Mouse (Mus musculus) B cell, adult 2 months (primary cell): ENCODE results near the gene Map4k3.
"Not testable (repeated sequence)": the region's sequence is repeated elsewhere in the genome, so short reads cannot be mapped to it uniquely, and the experiment has no call there.

Source experiments
- DNase-seq, 2 experiments: peaks; one replicate each; pipeline ENCODE4 v3.0.0; 2022

The Map4k3 gene

GRCm38 (mm10) chr17:80728062-80728858, at the start of gene Map4k3:
Map4k3 (minus strand) TSS chr17:80728485.
- DNase-seq: peak; percentile 75 to 76

- DNase-seq: no peak
Observed at GRCm38 (mm10) chr17:80777581-80777980, 49.3 kb upstream of the Map4k3 start.

- DNase-seq: no peak
Observed at GRCm38 (mm10) chr17:80775178-80775788, 47.0 kb upstream of the Map4k3 start.

GRCm38 (mm10) chr17:80772545-80773453, 44.5 kb upstream of the Map4k3 start:
- peak; percentile 64 to 74 for DNase-seq

- no peak for DNase-seq
Observed at GRCm38 (mm10) chr17:80770065-80770464, 41.8 kb upstream of the Map4k3 start.

GRCm38 (mm10) chr17:80765204-80765603, 36.9 kb upstream of the Map4k3 start:
- no peak for DNase-seq

GRCm38 (mm10) chr17:80763065-80763681, 34.9 kb upstream of the Map4k3 start:
- peak in 1 of 2 experiments; percentile 12 for DNase-seq

- peak; percentile 27 to 30 for DNase-seq
Observed at GRCm38 (mm10) chr17:80762391-80763040, 34.2 kb upstream of the Map4k3 start.

GRCm38 (mm10) chr17:80761191-80761590, 32.9 kb upstream of the Map4k3 start:
- DNase-seq: not testable (repeated sequence)

- no peak for DNase-seq
Observed at GRCm38 (mm10) chr17:80760344-80761145, 32.3 kb upstream of the Map4k3 start.

- DNase-seq: no peak
Observed at GRCm38 (mm10) chr17:80756043-80756442, 27.8 kb upstream of the Map4k3 start.

GRCm38 (mm10) chr17:80755076-80755871, 27.0 kb upstream of the Map4k3 start:
- no peak for DNase-seq

- no peak for DNase-seq
Observed at GRCm38 (mm10) chr17:80754589-80754988, 26.3 kb upstream of the Map4k3 start.

GRCm38 (mm10) chr17:80752466-80752865, 24.2 kb upstream of the Map4k3 start:
- DNase-seq: no peak

GRCm38 (mm10) chr17:80739421-80739820, 11.1 kb upstream of the Map4k3 start:
- no peak for DNase-seq

GRCm38 (mm10) chr17:80734700-80735099, 6.4 kb upstream of the Map4k3 start:
- no peak for DNase-seq

GRCm38 (mm10) chr17:80733121-80733800, 5.0 kb upstream of the Map4k3 start:
- DNase-seq: no peak

GRCm38 (mm10) chr17:80732256-80732655, 4.0 kb upstream of the Map4k3 start:
- no peak for DNase-seq

- DNase-seq: not testable (repeated sequence)
Observed at GRCm38 (mm10) chr17:80730283-80730682, 2.0 kb upstream of the Map4k3 start.

GRCm38 (mm10) chr17:80729825-80730224, 1.5 kb upstream of the Map4k3 start:
- DNase-seq: no peak
